Mouse (Mus musculus) heart, embryonic 15.5 days (tissue): ENCODE results near the gene Cadm1. TPM values are rescaled to one million over a fixed set of nuclear protein-coding genes. Genes with fewer than 3 reads are reported as not detected.

ENCODE experiments used
- ATAC-seq: fragments of 200-750 bp; cut with Nextera tagmentation; replicated peaks from 2 replicates; pipeline ENCODE4 v1.8.0; 2017; ENCODE audit warnings: low read depth, moderate TSS enrichment; ENCODE audit not compliant: insufficient number of reproducible peaks, insufficient read depth, low FRiP score
- H3K27ac ChIP-seq: fragments of 300-500 bp; sonication (generic); 2 replicates; pipeline ENCODE4 v1.5.1; 2015; ENCODE audit warnings: mild to moderate bottlenecking, inconsistent platforms
- H3K27me3 ChIP-seq: fragments of 300-500 bp; sonication (generic); 2 replicates; pipeline ENCODE4 v1.6.1; 2015; ENCODE audit warnings: inconsistent platforms
- H3K36me3 ChIP-seq: fragments of 300-500 bp; sonication (generic); 2 replicates; pipeline ENCODE4 v1.6.1; 2015; ENCODE audit warnings: mild to moderate bottlenecking, inconsistent platforms
- H3K4me1 ChIP-seq: fragments of 300-500 bp; sonication (generic); replicated peaks from 2 replicates; pipeline ENCODE4 v1.6.1; 2015; ENCODE audit warnings: inconsistent platforms
- H3K4me2 ChIP-seq: fragments of 300-500 bp; sonication (generic); 2 replicates; pipeline ENCODE4 v1.6.1; 2015; ENCODE audit warnings: inconsistent platforms, mild to moderate bottlenecking, moderate library complexity
- H3K4me3 ChIP-seq: fragments of 300-500 bp; sonication (generic); 2 replicates; pipeline ENCODE4 v1.5.1; 2015; ENCODE audit warnings: mild to moderate bottlenecking, inconsistent platforms
- H3K9ac ChIP-seq: fragments of 300-500 bp; sonication (generic); 2 replicates; pipeline ENCODE4 v1.6.1; 2015; ENCODE audit warnings: mild to moderate bottlenecking, inconsistent platforms
- H3K9me3 ChIP-seq: fragments of 300-500 bp; sonication (generic); replicated peaks from 2 replicates; pipeline ENCODE4 v1.6.1; 2016; ENCODE audit warnings: inconsistent platforms
- WGBS: fragments of 180-500 bp; shearing (Covaris S2); methylation state at CpG from one replicate; pipeline ENCODE4 v1.1.7; 2015; ENCODE audit warnings: mixed read lengths; 5-methylcytosine and 5-hydroxymethylcytosine counted together
- polyA plus RNA-seq: library from polyadenylated mRNA; unstranded; fragments of >200 nt; fragmentation: Nextera tagmentation; extraction: Ambion mirVana; gene quantifications from 2 replicates; pipeline ENCODE4 v1.2.1, GENCODE M21; 2015

Cadm1 gene
- polyA plus RNA-seq, 1 experiment from 2014 or later, result 12.6 TPM

DNA sequence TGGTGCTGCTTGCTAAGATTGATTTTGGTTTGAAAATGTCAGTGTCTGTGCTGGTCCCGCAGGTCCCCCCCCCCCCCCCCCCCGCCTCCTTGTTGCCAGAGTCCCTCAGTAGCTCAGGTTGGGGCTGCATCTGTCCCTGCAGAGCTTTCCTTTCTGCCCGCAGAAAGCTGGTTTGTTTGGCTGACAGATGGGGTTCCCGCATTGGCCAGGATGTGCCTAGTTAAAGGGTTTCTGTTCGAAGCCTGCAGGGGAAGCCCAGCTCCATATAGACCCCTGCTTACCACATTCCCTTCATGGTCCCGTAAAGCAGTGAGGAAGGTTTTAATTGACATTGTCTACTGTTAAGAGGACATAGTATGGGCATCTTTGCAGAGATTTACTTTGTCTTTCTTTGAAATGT is 78.9 kb downstream of the Cadm1 start:
- Histone ChIP-seq H3K4me2 (no peak overlapping the region), H3K36me3 (no peaks in the 10 kb centered on the region), H3K4me3 (no peak overlapping the region), H3K27me3 (no peaks in the 10 kb centered on the region), H3K27ac (no peak overlapping the region), H3K9me3 (no peaks in the 10 kb centered on the region), H3K4me1 (0 out of 2 replicates have a peak, but pooled peaks cover 2% of the 10 kb centered on the region), H3K9ac (no peak overlapping the region)
- no peak for ATAC-seq
- WGBS, result 63% methylated on average over 6 of the region's 6 CpGs

DNA sequence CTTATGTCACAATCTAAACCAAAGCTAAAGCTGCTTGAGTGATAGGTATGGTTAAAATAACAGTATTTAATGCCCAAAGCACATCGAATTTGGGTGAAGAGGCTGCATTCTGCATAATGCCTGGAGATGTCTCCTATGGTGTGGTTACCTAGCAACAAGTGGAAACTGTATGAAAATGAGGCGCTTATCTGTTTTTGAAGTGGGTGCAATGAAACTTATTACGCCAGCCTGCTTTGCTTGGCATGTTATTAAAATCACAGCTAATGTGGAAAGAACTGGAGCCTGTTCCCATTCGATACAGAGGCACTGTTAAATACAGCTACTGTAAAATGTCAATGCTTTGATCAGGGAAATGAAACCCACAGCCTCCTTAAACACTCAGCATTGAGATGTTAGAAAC is 79.5 kb downstream of the Cadm1 start:
- WGBS, result 63% methylated on average over 4 of the region's 4 CpGs
- Histone ChIP-seq H3K27me3 (no peaks in the 10 kb centered on the region), H3K4me1 (0 out of 2 replicates have a peak, but pooled peaks cover 2% of the 10 kb centered on the region), H3K4me3 (no peak overlapping the region), H3K4me2 (no peak overlapping the region), H3K9ac (no peak overlapping the region), H3K36me3 (no peaks in the 10 kb centered on the region), H3K9me3 (no peaks in the 10 kb centered on the region), H3K27ac (no peak overlapping the region)
- no peak for ATAC-seq

DNA sequence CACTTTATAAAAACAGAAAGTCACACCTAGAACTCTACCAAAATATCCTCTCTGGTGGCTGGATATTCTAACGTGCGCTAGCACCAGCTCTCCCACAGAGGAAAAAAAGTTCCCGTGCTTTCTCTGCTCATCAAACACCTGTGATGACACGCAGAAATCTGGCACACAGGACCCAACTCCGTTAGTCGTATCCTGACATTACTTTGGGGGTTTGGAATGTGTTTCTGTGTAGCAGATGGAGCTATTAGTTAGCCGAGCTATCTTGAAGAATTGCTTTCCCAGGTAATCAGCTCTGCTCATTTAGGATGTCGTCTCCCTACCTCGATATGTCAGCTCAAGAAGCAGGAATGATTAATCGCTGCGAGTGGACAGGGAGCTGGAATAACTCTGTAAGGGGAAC is 80.3 kb downstream of the Cadm1 start:
- H3K9me3 ChIP-seq, result no peaks in the 10 kb centered on the region
- H3K4me2 ChIP-seq, result no peak overlapping the region
- no peaks in the 10 kb centered on the region for H3K36me3 ChIP-seq
- H3K9ac ChIP-seq, result no peak overlapping the region
- no peak overlapping the region for H3K4me3 ChIP-seq
- no peaks in the 10 kb centered on the region for H3K27me3 ChIP-seq
- H3K27ac ChIP-seq, result no peak overlapping the region
- 0 out of 2 replicates have a peak, but pooled peaks cover 2% of the 10 kb centered on the region for H3K4me1 ChIP-seq
- no peak for ATAC-seq
- WGBS, result 58% methylated on average over 11 of the region's 11 CpGs

DNA sequence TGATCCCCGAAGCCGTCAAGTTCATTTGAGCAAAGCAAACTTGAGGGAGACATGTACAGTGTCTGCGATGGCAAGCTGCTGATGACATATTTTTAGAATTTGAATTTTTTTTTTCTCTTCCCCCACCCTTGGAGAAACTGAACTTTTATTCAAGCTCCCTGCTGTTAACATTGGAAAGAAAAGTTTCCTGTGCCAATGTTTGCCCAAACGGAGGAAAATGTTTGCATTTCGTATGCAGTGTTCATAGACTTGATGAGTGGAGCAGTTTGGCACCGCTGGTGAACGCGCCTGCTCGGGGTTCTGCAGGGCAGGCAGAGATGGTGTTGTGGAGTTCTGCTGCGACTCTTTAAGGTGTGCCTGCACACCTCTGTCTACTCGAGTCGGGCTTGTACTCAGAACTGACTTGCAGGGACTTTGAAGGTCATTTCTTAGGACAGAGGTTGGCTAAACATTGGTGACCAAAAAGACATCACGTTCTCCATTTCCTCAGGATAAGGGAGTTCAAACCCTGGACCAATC is 83.0 kb downstream of the Cadm1 start:
- H3K27ac ChIP-seq, result no peak overlapping the region
- no peak overlapping the region for H3K9ac ChIP-seq
- peaks cover 8% of the 10 kb centered on the region for H3K4me1 ChIP-seq
- H3K27me3 ChIP-seq, result no peaks in the 10 kb centered on the region
- H3K36me3 ChIP-seq, result no peaks in the 10 kb centered on the region
- H3K4me2 ChIP-seq, result no peak overlapping the region
- no peak for ATAC-seq
- WGBS, result 73% methylated on average over 13 of the region's 13 CpGs
- no peak overlapping the region for H3K4me3 ChIP-seq
- no peaks in the 10 kb centered on the region for H3K9me3 ChIP-seq

DNA sequence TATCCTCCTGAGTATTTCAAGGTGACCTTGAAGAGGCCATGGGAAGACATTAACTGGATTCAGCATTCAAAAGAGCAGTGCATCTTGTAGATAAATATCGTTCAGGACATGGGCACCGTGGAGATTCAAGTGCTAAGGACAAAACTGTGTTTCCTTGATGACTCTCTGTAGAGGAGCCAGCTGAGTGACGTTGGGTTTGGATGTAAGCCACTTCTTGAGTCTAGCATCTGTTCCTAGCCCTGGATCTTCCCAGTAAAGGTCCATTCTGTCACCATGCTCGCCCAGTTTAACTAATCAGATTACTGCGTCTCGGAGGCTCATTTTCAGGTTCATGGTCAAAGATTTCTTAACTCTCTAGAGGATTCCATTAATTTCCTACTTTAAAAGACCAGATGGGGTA is 85.1 kb downstream of the Cadm1 start:
- no peak overlapping the region for H3K4me2 ChIP-seq
- no peak for ATAC-seq
- H3K27ac ChIP-seq, result no peak overlapping the region
- no peak overlapping the region for H3K9ac ChIP-seq
- no peak overlapping the region for H3K4me3 ChIP-seq
- WGBS, result 78% methylated on average over 6 of the region's 6 CpGs
- H3K27me3 ChIP-seq, result no peaks in the 10 kb centered on the region; the same call in 1 of the 2 replicates
- H3K36me3 ChIP-seq, result no peaks in the 10 kb centered on the region
- H3K4me1 ChIP-seq, result peaks cover 20% of the 10 kb centered on the region
- no peaks in the 10 kb centered on the region for H3K9me3 ChIP-seq

DNA sequence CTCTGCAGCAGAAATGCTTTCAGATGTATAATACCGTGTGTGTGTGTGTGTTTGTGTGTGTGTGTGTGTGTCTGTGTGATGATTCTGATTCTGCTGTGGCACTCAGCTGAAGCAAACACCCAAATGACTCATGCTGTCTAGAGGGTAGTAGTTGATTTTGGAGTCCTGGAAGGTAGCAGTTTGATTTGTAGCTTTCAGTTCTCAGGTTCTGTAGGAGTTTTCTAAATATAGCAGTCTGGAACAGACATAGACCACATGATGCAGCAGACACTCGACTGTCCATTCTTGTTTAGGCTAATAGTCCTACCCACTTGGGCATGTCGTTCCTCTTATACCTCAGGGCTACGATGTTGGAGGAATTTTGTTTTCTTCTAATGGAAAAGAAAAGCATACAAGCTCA is 86.4 kb downstream of the Cadm1 start:
- Histone ChIP-seq H3K9me3 (no peaks in the 10 kb centered on the region), H3K9ac (no peak overlapping the region), H3K36me3 (no peaks in the 10 kb centered on the region), H3K4me3 (no peak overlapping the region), H3K4me1 (peaks cover 18% of the 10 kb centered on the region), H3K27ac (peak overlapping the region; percentile 24), H3K4me2 (peak overlapping the region; percentile 34), H3K27me3 (no peaks in the 10 kb centered on the region; the same call in 1 of the 2 replicates)
- 41% methylated on average over 4 of the region's 4 CpGs for WGBS
- ATAC-seq, result no peak

DNA sequence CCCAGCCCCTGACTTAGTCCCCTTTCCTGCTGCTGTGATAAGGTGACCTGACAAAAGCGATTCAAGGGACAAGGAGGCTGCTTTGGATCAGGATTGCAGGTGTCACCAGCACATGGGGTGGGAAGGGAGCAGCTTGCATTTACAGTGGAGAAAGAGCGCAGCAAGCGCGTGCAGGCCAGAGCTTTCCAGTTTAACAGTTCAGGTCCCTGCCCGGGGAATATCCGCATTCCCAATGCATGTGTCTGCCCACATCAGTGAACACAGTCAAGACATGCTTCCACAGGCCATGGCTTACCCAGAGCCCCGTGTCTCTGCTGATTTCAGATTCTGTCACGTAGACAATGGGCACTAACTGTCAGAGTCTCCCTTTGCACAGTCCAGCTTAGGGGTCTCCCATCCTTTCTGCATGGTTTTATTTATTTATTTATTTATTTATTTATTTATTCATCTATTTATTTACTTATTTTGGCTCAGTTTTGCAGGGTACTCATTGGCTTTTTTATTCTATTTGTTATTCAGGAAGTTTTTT is 89.6 kb downstream of the Cadm1 start:
- no peak overlapping the region for H3K4me3 ChIP-seq
- no peak overlapping the region for H3K4me2 ChIP-seq
- H3K27ac ChIP-seq, result no peak overlapping the region

DNA sequence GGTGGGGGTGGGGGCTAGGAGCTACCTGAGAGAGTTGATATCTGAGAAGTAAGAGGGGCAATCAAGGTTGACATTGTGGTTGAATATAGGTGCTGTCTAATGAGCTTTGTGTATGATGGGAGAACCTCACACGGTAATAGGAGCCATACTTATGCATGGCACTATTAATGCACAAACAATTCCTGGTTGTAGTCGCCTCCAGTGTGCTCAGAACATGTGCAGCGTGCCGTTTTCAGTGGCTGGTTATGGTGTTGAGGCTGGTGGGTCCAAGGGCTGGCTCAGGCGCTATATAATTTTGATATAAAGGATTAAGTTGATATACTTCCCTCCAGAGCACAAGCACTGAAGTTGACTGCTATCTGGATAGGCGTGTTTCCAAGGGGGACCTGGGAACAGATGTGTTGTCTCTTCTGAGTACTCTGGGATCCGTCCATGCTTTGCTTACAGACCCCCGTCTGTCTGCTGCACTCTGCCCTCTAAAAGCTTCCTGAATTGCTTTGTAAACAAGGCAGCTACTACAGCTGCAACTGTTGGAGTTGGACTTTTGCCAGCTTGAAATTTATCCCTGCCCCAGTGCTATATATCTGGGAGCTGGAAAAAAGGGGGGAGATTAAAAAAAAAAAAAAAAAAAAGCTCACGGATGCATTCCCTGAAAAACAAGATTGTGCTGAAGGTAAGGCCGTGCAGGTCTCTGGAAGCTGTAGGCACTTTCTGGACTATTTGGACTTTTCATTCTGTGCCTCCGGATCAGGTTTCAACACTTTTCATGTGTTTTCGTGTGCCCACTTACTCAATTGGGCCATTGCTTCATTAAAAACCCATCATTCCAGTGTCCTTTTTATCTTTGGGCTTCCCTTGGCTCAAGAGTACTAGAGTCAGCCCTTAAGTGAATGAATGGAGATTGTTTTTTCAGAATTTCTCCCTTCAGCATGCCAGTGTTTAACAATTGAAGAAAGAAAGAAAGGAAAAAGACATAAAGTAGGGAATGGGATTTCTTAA is 93.8 kb downstream of the Cadm1 start:
- Histone ChIP-seq H3K4me3 (no peak overlapping the region), H3K27me3 (no peaks in the 10 kb centered on the region; the same call in 1 of the 2 replicates), H3K4me2 (no peak overlapping the region), H3K4me1 (peaks cover 16% of the 10 kb centered on the region), H3K9ac (no peak overlapping the region), H3K36me3 (no peaks in the 10 kb centered on the region), H3K27ac (no peak overlapping the region), H3K9me3 (no peaks in the 10 kb centered on the region)
- WGBS, result 46% methylated on average over 12 of the region's 12 CpGs
- ATAC-seq, result no peak

More for the DNA sequence above, 89.6 kb downstream of the Cadm1 start:
- H3K36me3 ChIP-seq, result no peaks in the 10 kb centered on the region
- WGBS, result 49% methylated on average over 8 of the region's 8 CpGs
- ATAC-seq, result no peak; the same call in 1 of the 2 replicates
- no peaks in the 10 kb centered on the region for H3K9me3 ChIP-seq
- H3K9ac ChIP-seq, result no peak overlapping the region
- H3K27me3 ChIP-seq, result no peaks in the 10 kb centered on the region; the same call in 1 of the 2 replicates
- H3K4me1 ChIP-seq, result peaks cover 28% of the 10 kb centered on the region

DNA sequence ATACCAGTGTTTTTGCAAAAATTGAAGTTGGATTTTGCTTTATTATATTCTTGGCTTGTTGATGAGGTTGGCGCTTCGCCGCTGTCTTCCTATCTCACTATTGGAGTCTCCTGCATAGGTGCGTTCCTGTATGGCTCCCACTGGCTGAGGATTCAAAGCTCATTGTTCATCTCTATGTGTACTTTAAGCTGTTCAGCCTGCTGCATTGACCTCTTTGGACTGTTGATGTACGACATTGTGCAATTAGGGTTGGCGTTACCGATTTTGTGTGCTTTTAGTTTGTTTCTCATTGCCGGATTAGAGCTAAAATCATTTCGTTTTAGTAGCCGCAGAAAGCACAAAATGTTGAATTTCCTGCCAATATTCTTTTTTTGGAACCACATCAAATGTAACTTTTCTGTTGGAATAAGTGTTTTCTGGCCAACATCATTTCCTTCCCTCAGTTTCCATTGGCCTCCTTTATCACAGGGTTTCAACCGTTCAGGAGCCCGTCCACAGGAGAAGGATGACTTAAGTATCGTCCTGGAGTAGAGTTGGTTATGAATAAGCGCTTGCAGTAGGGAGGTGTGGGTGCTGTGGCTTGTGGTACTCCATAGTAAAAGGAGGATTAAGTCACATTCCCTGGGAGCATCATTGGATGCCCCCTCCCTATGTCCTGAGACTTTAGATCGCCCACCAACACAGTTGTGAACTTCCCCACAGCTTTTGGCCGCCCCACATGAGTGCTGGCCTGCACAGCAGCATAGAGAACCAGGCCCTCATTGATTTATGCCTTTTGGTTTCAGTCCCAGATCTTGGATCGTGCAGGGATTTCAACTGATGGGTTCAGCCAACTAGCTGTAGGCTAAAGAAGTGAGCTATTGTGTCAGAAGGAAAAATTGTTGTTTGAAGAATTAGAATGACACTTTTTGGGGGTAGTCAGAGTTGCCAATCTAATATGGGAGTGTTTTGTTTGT is 94.9 kb downstream of the Cadm1 start:
- no peak for ATAC-seq
- H3K4me2 ChIP-seq, result no peak overlapping the region
- H3K27ac ChIP-seq, result no peak overlapping the region
- 72% methylated on average over 17 of the region's 17 CpGs for WGBS
- H3K9ac ChIP-seq, result no peak overlapping the region
- H3K4me1 ChIP-seq, result peaks cover 10% of the 10 kb centered on the region
- H3K36me3 ChIP-seq, result no peaks in the 10 kb centered on the region
- no peaks in the 10 kb centered on the region for H3K27me3 ChIP-seq
- H3K9me3 ChIP-seq, result no peaks in the 10 kb centered on the region
- no peak overlapping the region for H3K4me3 ChIP-seq

DNA sequence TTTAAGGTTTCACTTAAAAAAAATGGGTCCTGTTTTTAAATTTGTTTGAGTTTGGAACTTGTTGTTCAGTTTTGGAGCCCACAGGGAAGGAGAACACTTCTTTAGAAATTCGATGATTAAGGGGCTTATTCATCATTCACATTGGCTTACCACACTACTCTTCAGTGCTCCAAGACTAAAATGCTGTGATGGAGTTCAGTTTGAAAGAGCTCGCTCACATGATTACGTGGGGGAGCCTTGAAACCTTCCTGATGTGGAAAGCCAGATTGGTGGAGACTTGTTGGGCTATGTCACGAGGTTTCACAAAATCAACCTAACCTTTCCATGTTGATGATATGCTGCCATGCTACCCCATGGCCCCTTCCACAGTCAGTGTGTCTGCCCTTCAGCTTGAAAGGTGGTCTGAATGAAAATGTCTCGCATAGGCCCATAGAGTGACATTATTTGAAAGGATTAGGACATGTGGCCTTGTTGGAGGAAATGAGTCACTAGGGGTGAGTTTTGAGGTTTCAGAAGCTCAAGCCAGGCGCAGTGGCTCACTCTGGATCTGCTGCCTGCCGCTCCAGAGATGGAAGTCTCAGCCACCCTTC is 95.7 kb downstream of the Cadm1 start:
- no peak overlapping the region for H3K4me3 ChIP-seq
- no peaks in the 10 kb centered on the region for H3K36me3 ChIP-seq
- H3K9me3 ChIP-seq, result no peaks in the 10 kb centered on the region
- no peak for ATAC-seq
- H3K4me2 ChIP-seq, result no peak overlapping the region
- 79% methylated on average over 7 of the region's 7 CpGs for WGBS
- H3K4me1 ChIP-seq, result peaks cover 10% of the 10 kb centered on the region
- no peak overlapping the region for H3K27ac ChIP-seq
- no peaks in the 10 kb centered on the region for H3K27me3 ChIP-seq
- no peak overlapping the region for H3K9ac ChIP-seq
